Mouse (Mus musculus) testis, adult 2 months (tissue): ENCODE data around the gene Trim9.

Experiments used
- CTCF ChIP-seq: fragments of 200-500 bp; IDR thresholded peaks from 2 replicates; pipeline ENCODE4 v1.5.1; 2012; ENCODE audit warnings: low read depth, mild to moderate bottlenecking, inconsistent platforms, low read length, moderate library complexity; ENCODE audit not compliant: control insufficient read depth, insufficient read depth, insufficient replicate concordance
- POLR2A ChIP-seq: fragments of 200-500 bp; IDR thresholded peaks from 2 replicates; pipeline ENCODE4 v1.6.1; 2012; ENCODE audit warnings: low read depth, mild to moderate bottlenecking, inconsistent platforms, low read length, moderate library complexity; ENCODE audit not compliant: control insufficient read depth

DNA sequence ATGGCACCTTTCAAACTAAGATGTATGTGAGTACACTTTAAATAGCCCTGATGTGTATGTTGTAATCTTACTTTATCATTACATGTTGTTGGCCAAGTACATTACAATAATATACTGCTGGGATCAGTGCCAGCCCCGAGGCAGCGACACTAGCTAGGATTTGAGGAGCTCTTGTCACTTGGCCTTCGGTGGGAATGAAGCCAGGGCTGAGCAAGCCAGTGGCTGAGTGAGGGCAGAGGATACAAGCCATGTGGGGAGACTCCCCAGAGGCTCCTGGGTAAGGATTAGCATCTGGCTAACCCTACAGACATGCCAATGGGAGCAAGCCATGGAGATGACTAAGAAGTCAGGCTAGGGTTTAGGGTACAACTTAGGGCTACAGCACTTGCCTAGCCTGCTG, 18.4 kb downstream of the Trim9 start:
- TF ChIP-seq POLR2A (no peak), CTCF (no peak)
